Mouse (Mus musculus): ENCODE data around the gene Fam92b. TPM values are rescaled to one million over a fixed set of nuclear protein-coding genes. Genes with fewer than 3 reads are reported as not detected.

The Fam92b gene
- total and polyA plus RNA-seq, 3 experiments, result not detected

- H3K4me1 ChIP-seq (ENCODE audit: control insufficient read depth in 1 of 2, insufficient read depth in 2 of 2, low read length in 2 of 2), result no peaks in the 10 kb centered on the region
- H3K79me2 ChIP-seq (ENCODE audit: control insufficient read depth, insufficient read depth, low read length, poor library complexity), result no peaks in the 10 kb centered on the region
- no peak overlapping the region for H3K27ac ChIP-seq (ENCODE audit: control insufficient read depth, low read depth, low read length)
- H3K36me3 ChIP-seq (ENCODE audit: control insufficient read depth in 1 of 2, insufficient read depth in 2 of 2, low read length in 2 of 2), result no peaks in the 10 kb centered on the region
- TF ChIP-seq MAX (IDR thresholded peaks at IDR 0.05; ENCODE audit: low read length) (no peak), KAT2A (conservative IDR thresholded peaks at IDR 0.05; ENCODE audit: low read depth, low read length) (no peak), ETS1 (IDR thresholded peaks at IDR 0.05; ENCODE audit: low read depth, low read length) (no peak), GATA1 (IDR thresholded peaks at IDR 0.05; ENCODE audit: low read depth, low read length) (no peak), ZKSCAN1 (IDR thresholded peaks at IDR 0.05; ENCODE audit: low read depth, low read length) (no peak), POLR2A (IDR thresholded peaks at IDR 0.05; ENCODE audit: control insufficient read depth in 1 of 2, insufficient read depth in 1 of 2, low read depth in 1 of 2, low read length in 2 of 2, poor library complexity in 1 of 2) (no peak), POLR2AphosphoS5 (IDR thresholded peaks at IDR 0.05; ENCODE audit: borderline replicate concordance, low read depth, low read length) (no peak), NRF1 (IDR thresholded peaks at IDR 0.05; ENCODE audit: insufficient read depth, low read depth, low read length, poor library complexity, severe bottlenecking) (no peak), CHD2 (IDR thresholded peaks at IDR 0.05; ENCODE audit: low read length) (no peak), NELFE (IDR thresholded peaks at IDR 0.05; ENCODE audit: low read depth, low read length) (no peak), POLR2AphosphoS2 (IDR thresholded peaks at IDR 0.05; ENCODE audit: low read length) (no peak), MYC (IDR thresholded peaks at IDR 0.05; ENCODE audit: low read depth, low read length) (no peak), TCF12 (IDR thresholded peaks at IDR 0.05; ENCODE audit: low read depth, low read length) (no peak), USF2 (IDR thresholded peaks at IDR 0.05; ENCODE audit: borderline replicate concordance in 1 of 2, insufficient read depth in 1 of 2, low read depth in 1 of 2, low read length in 2 of 2) (no peak), TBP (IDR thresholded peaks at IDR 0.05; ENCODE audit: low read depth, low read length) (no peak)
- peaks cover 0 to 3% of the 10 kb centered on the region in 2 experiments; a peak in 2 of 4 replicates for H3K27me3 ChIP-seq (ENCODE audit: control insufficient read depth in 1 of 2, insufficient read depth in 2 of 2, low read length in 2 of 2)
- DNase-seq (ENCODE audit: low read depth, low spot score), result no peak
- H3K4me3 ChIP-seq (ENCODE audit: control insufficient read depth in 1 of 2, insufficient read depth in 1 of 2, low read depth in 2 of 2, low read length in 2 of 2), result no peak overlapping the region
- H3K9me3 ChIP-seq (replicated peaks; ENCODE audit: insufficient read depth, low read length), result no peaks in the 10 kb centered on the region
- H3K9ac ChIP-seq (ENCODE audit: control insufficient read depth, low read depth, low read length, poor library complexity, severe bottlenecking), result no peak overlapping the region
Measured at GRCm38 (mm10) chr8:120208113-120208512, 30.8 kb upstream of the Fam92b start.

GRCm38 (mm10) chr8:120207364-120207763 is 30.1 kb upstream of the Fam92b start:
- no peak overlapping the region for H3K27ac ChIP-seq (ENCODE audit: control insufficient read depth, low read depth, low read length)
- peaks cover 0 to 4% of the 10 kb centered on the region in 2 experiments; a peak in 2 of 4 replicates for H3K27me3 ChIP-seq (ENCODE audit: control insufficient read depth in 1 of 2, insufficient read depth in 2 of 2, low read length in 2 of 2)
- H3K9me3 ChIP-seq (replicated peaks; ENCODE audit: insufficient read depth, low read length), result no peaks in the 10 kb centered on the region
- H3K9ac ChIP-seq (ENCODE audit: control insufficient read depth, low read depth, low read length, poor library complexity, severe bottlenecking), result no peak overlapping the region
- no peaks in the 10 kb centered on the region for H3K79me2 ChIP-seq (ENCODE audit: control insufficient read depth, insufficient read depth, low read length, poor library complexity)
- no peaks in the 10 kb centered on the region for H3K4me1 ChIP-seq (ENCODE audit: control insufficient read depth in 1 of 2, insufficient read depth in 2 of 2, low read length in 2 of 2)
- DNase-seq (ENCODE audit: low read depth, low spot score), result peak; percentile 15
- H3K4me3 ChIP-seq (ENCODE audit: control insufficient read depth in 1 of 2, insufficient read depth in 1 of 2, low read depth in 2 of 2, low read length in 2 of 2), result no peak overlapping the region
- TF ChIP-seq RAD21 (IDR thresholded peaks at IDR 0.05; ENCODE audit: low read depth, low read length), result no peak
- TF ChIP-seq USF1 (IDR thresholded peaks at IDR 0.05; ENCODE audit: low read depth, low read length), result no peak
- TF ChIP-seq MYB (IDR thresholded peaks at IDR 0.05; ENCODE audit: low read depth, low read length), result no peak
- TF ChIP-seq TCF12 (IDR thresholded peaks at IDR 0.05; ENCODE audit: low read depth, low read length), result no peak
- TF ChIP-seq CHD2 (IDR thresholded peaks at IDR 0.05; ENCODE audit: low read length), result no peak
- TF ChIP-seq TAL1 (IDR thresholded peaks at IDR 0.05; ENCODE audit: low read length), result no peak
- TF ChIP-seq ZNF384 (IDR thresholded peaks at IDR 0.05; ENCODE audit: low read depth, low read length), result no peak
- no peak for TF ChIP-seq UBTF (IDR thresholded peaks at IDR 0.05; ENCODE audit: borderline replicate concordance, insufficient read depth, low read depth, low read length)
- TF ChIP-seq POLR2AphosphoS2 (IDR thresholded peaks at IDR 0.05; ENCODE audit: low read length), result no peak
- peak; percentile 10; the same call in 1 of the 2 replicates for TF ChIP-seq SMC3 (IDR thresholded peaks at IDR 0.05; ENCODE audit: low read depth, low read length)
- TF ChIP-seq GABPA (IDR thresholded peaks at IDR 0.05; ENCODE audit: low read depth, low read length), result no peak
- no peak for TF ChIP-seq RCOR1 (IDR thresholded peaks at IDR 0.05; ENCODE audit: low read depth, low read length)
- TF ChIP-seq CTCF (IDR thresholded peaks at IDR 0.05 in 2 of 3, conservative IDR thresholded peaks at IDR 0.05 in 1 of 3; ENCODE audit: control insufficient read depth in 1 of 3, insufficient read depth in 1 of 3, low read depth in 2 of 3, low read length in 3 of 3, poor library complexity in 1 of 3, severe bottlenecking in 1 of 3), result peak in 2 of 3 experiments; percentile 32 to 35; a peak in 4 of 6 replicates
- H3K36me3 ChIP-seq (ENCODE audit: control insufficient read depth in 1 of 2, insufficient read depth in 2 of 2, low read length in 2 of 2), result no peaks in the 10 kb centered on the region

Measured in MEL (cell line).